Mouse (Mus musculus): ENCODE data around the gene Bcl2l14. TPM values are rescaled to one million over a fixed set of nuclear protein-coding genes. Genes with fewer than 3 reads are reported as not detected.

Bcl2l14 gene
- polyA plus RNA-seq, 1 experiment from 2014 or later, result not detected

- no peaks in the 10 kb centered on the region for H3K27me3 ChIP-seq (ENCODE audit: control insufficient read depth, insufficient read depth, low read depth, low read length)
- no peaks in the 10 kb centered on the region for H3K4me1 ChIP-seq (ENCODE audit: control insufficient read depth, insufficient read depth, low read length)
- no peaks in the 10 kb centered on the region for H3K9me3 ChIP-seq (replicated peaks; ENCODE audit: control insufficient read depth, low read length, poor library complexity, severe bottlenecking)
- no peak overlapping the region for H3K4me2 ChIP-seq (ENCODE audit: low read length)
- no peak for ATAC-seq
- H3K9ac ChIP-seq (ENCODE audit: low read depth, low read length), result no peak overlapping the region
- no peak overlapping the region for H3K27ac ChIP-seq (ENCODE audit: low read length)
- H3K4me3 ChIP-seq (ENCODE audit: low read depth, low read length), result no peak overlapping the region
- 87% methylated on average over 12 of the region's 12 CpGs for WGBS
- peaks cover 11% of the 10 kb centered on the region for H3K36me3 ChIP-seq (ENCODE audit: control insufficient read depth, insufficient read depth, low read length)
Measured at GRCm38 (mm10) chr6:134448451-134448850, 52.3 kb downstream of the Bcl2l14 start.

- peaks cover 16% of the 10 kb centered on the region for H3K36me3 ChIP-seq (ENCODE audit: control insufficient read depth, insufficient read depth, low read length)
- ATAC-seq, result no peak
- WGBS, result 60% methylated on average over 11 of the region's 11 CpGs
Measured at GRCm38 (mm10) chr6:134449958-134450357, 53.8 kb downstream of the Bcl2l14 start.

GRCm38 (mm10) chr6:134450661-134451119, 54.6 kb downstream of the Bcl2l14 start:
- Histone ChIP-seq H3K27me3 (ENCODE audit: control insufficient read depth, insufficient read depth, low read depth, low read length) (no peaks in the 10 kb centered on the region), H3K9me3 (replicated peaks; ENCODE audit: control insufficient read depth, low read length, poor library complexity, severe bottlenecking) (no peaks in the 10 kb centered on the region), H3K4me2 (ENCODE audit: low read length) (no peak overlapping the region), H3K4me1 (ENCODE audit: control insufficient read depth, insufficient read depth, low read length) (no peaks in the 10 kb centered on the region), H3K27ac (ENCODE audit: low read length) (no peak overlapping the region), H3K4me3 (ENCODE audit: low read depth, low read length) (no peak overlapping the region), H3K36me3 (ENCODE audit: control insufficient read depth, insufficient read depth, low read length) (peaks cover 22% of the 10 kb centered on the region), H3K9ac (ENCODE audit: low read depth, low read length) (no peak overlapping the region)
- WGBS, result 66% methylated on average over 14 of the region's 14 CpGs
- peak; percentile 36; the same call in 1 of the 2 replicates for ATAC-seq

More at GRCm38 (mm10) chr6:134449958-134450357, 53.8 kb downstream of the Bcl2l14 start:
- Histone ChIP-seq H3K4me3 (ENCODE audit: low read depth, low read length) (no peak overlapping the region), H3K4me1 (ENCODE audit: control insufficient read depth, insufficient read depth, low read length) (no peaks in the 10 kb centered on the region), H3K27me3 (ENCODE audit: control insufficient read depth, insufficient read depth, low read depth, low read length) (no peaks in the 10 kb centered on the region), H3K9ac (ENCODE audit: low read depth, low read length) (no peak overlapping the region), H3K9me3 (replicated peaks; ENCODE audit: control insufficient read depth, low read length, poor library complexity, severe bottlenecking) (no peaks in the 10 kb centered on the region), H3K27ac (ENCODE audit: low read length) (no peak overlapping the region), H3K4me2 (ENCODE audit: low read length) (no peak overlapping the region)

- H3K4me1 ChIP-seq (ENCODE audit: control insufficient read depth, insufficient read depth, low read length), result no peaks in the 10 kb centered on the region
- H3K27me3 ChIP-seq (ENCODE audit: control insufficient read depth, insufficient read depth, low read depth, low read length), result no peaks in the 10 kb centered on the region
- no peaks in the 10 kb centered on the region for H3K9me3 ChIP-seq (replicated peaks; ENCODE audit: control insufficient read depth, low read length, poor library complexity, severe bottlenecking)
- ATAC-seq, result no peak
- no peak overlapping the region for H3K4me3 ChIP-seq (ENCODE audit: low read depth, low read length)
- WGBS, result 89% methylated on average over 1 of the region's 1 CpGs
- H3K9ac ChIP-seq (ENCODE audit: low read depth, low read length), result no peak overlapping the region
- no peak overlapping the region for H3K27ac ChIP-seq (ENCODE audit: low read length)
- peaks cover 32% of the 10 kb centered on the region for H3K36me3 ChIP-seq (ENCODE audit: control insufficient read depth, insufficient read depth, low read length)
- H3K4me2 ChIP-seq (ENCODE audit: low read length), result no peak overlapping the region
Measured at GRCm38 (mm10) chr6:134454093-134454492, 58.0 kb downstream of the Bcl2l14 start.

- Histone ChIP-seq H3K4me1 (ENCODE audit: control insufficient read depth, insufficient read depth, low read length) (no peaks in the 10 kb centered on the region), H3K9ac (ENCODE audit: low read depth, low read length) (no peak overlapping the region), H3K27me3 (ENCODE audit: control insufficient read depth, insufficient read depth, low read depth, low read length) (no peaks in the 10 kb centered on the region), H3K27ac (ENCODE audit: low read length) (no peak overlapping the region), H3K9me3 (replicated peaks; ENCODE audit: control insufficient read depth, low read length, poor library complexity, severe bottlenecking) (no peaks in the 10 kb centered on the region), H3K4me2 (ENCODE audit: low read length) (no peak overlapping the region), H3K4me3 (ENCODE audit: low read depth, low read length) (no peak overlapping the region), H3K36me3 (ENCODE audit: control insufficient read depth, insufficient read depth, low read length) (peaks cover 31% of the 10 kb centered on the region)
- WGBS, result 95% methylated on average over 1 of the region's 1 CpGs
- ATAC-seq, result no peak
Measured at GRCm38 (mm10) chr6:134458376-134458775, 62.3 kb downstream of the Bcl2l14 start.

- ATAC-seq, result no peak
- Histone ChIP-seq H3K27me3 (ENCODE audit: control insufficient read depth, insufficient read depth, low read depth, low read length) (no peaks in the 10 kb centered on the region), H3K36me3 (ENCODE audit: control insufficient read depth, insufficient read depth, low read length) (peaks cover 15% of the 10 kb centered on the region), H3K9me3 (replicated peaks; ENCODE audit: control insufficient read depth, low read length, poor library complexity, severe bottlenecking) (no peaks in the 10 kb centered on the region), H3K27ac (ENCODE audit: low read length) (no peak overlapping the region), H3K4me1 (ENCODE audit: control insufficient read depth, insufficient read depth, low read length) (no peaks in the 10 kb centered on the region), H3K9ac (ENCODE audit: low read depth, low read length) (no peak overlapping the region), H3K4me3 (ENCODE audit: low read depth, low read length) (no peak overlapping the region), H3K4me2 (ENCODE audit: low read length) (no peak overlapping the region)
- 92% methylated on average over 6 of the region's 6 CpGs for WGBS
Measured at GRCm38 (mm10) chr6:134461175-134461574, 65.1 kb downstream of the Bcl2l14 start.

GRCm38 (mm10) chr6:134466671-134467229, 70.6 kb downstream of the Bcl2l14 start:
- H3K36me3 ChIP-seq (ENCODE audit: control insufficient read depth, insufficient read depth, low read length), result peaks cover 6% of the 10 kb centered on the region
- WGBS, result 95% methylated on average over 10 of the region's 10 CpGs
- H3K4me1 ChIP-seq (ENCODE audit: control insufficient read depth, insufficient read depth, low read length), result no peaks in the 10 kb centered on the region
- H3K4me2 ChIP-seq (ENCODE audit: low read length), result no peak overlapping the region
- H3K27me3 ChIP-seq (ENCODE audit: control insufficient read depth, insufficient read depth, low read depth, low read length), result no peaks in the 10 kb centered on the region
- H3K27ac ChIP-seq (ENCODE audit: low read length), result no peak overlapping the region
- no peak overlapping the region for H3K4me3 ChIP-seq (ENCODE audit: low read depth, low read length)
- no peak for ATAC-seq
- H3K9ac ChIP-seq (ENCODE audit: low read depth, low read length), result no peak overlapping the region
- H3K9me3 ChIP-seq (replicated peaks; ENCODE audit: control insufficient read depth, low read length, poor library complexity, severe bottlenecking), result no peaks in the 10 kb centered on the region

- H3K9ac ChIP-seq (ENCODE audit: low read depth, low read length), result no peak overlapping the region
- no peak for ATAC-seq
- no peaks in the 10 kb centered on the region for H3K4me1 ChIP-seq (ENCODE audit: control insufficient read depth, insufficient read depth, low read length)
- WGBS, result 97% methylated on average over 2 of the region's 2 CpGs
- no peak overlapping the region for H3K27ac ChIP-seq (ENCODE audit: low read length)
- H3K4me3 ChIP-seq (ENCODE audit: low read depth, low read length), result no peak overlapping the region
- H3K4me2 ChIP-seq (ENCODE audit: low read length), result no peak overlapping the region
- no peaks in the 10 kb centered on the region for H3K9me3 ChIP-seq (replicated peaks; ENCODE audit: control insufficient read depth, low read length, poor library complexity, severe bottlenecking)
- peaks cover 6% of the 10 kb centered on the region for H3K36me3 ChIP-seq (ENCODE audit: control insufficient read depth, insufficient read depth, low read length)
- no peaks in the 10 kb centered on the region for H3K27me3 ChIP-seq (ENCODE audit: control insufficient read depth, insufficient read depth, low read depth, low read length)
Measured at GRCm38 (mm10) chr6:134469297-134469696, 73.2 kb downstream of the Bcl2l14 start.

GRCm38 (mm10) chr6:134470857-134471256, 74.7 kb downstream of the Bcl2l14 start:
- Histone ChIP-seq H3K27ac (ENCODE audit: low read length) (no peak overlapping the region), H3K4me3 (ENCODE audit: low read depth, low read length) (no peak overlapping the region), H3K9ac (ENCODE audit: low read depth, low read length) (no peak overlapping the region), H3K4me2 (ENCODE audit: low read length) (no peak overlapping the region), H3K4me1 (ENCODE audit: control insufficient read depth, insufficient read depth, low read length) (no peaks in the 10 kb centered on the region), H3K9me3 (replicated peaks; ENCODE audit: control insufficient read depth, low read length, poor library complexity, severe bottlenecking) (no peaks in the 10 kb centered on the region), H3K36me3 (ENCODE audit: control insufficient read depth, insufficient read depth, low read length) (peaks cover 6% of the 10 kb centered on the region), H3K27me3 (ENCODE audit: control insufficient read depth, insufficient read depth, low read depth, low read length) (no peaks in the 10 kb centered on the region)
- no peak; the same call in 1 of the 2 replicates for ATAC-seq
- 78% methylated on average over 14 of the region's 14 CpGs for WGBS
